ENCODE assay signal across 23 mouse cellular contexts in genomic region chr12:104917297-104917696, GRCm38 (mm10). TPM values are rescaled to one million over a fixed set of nuclear protein-coding genes. Genes with fewer than 3 reads are reported as not detected.
DNase-seq lines count a peak whose midpoint lies in the region; TF ChIP-seq lines count a peak whose summit lies in the region.
"Had no signal": no experiment of that assay in that cellular context is flagged by ENCODE, and none has a peak within 500 bp of the region (broad histone marks: within the 10 kb centered on the region; RNA-seq: fewer than 3 reads in every experiment).

No protein-coding gene starts in this region.

- TF ChIP-seq POLR2A in cerebellum, adult 2 months (IDR thresholded peaks at IDR 0.05; ENCODE audit: borderline replicate concordance, insufficient read depth, low read length) = no peak

- DNase-seq in cerebellum, adult 2 months = peak; percentile 27 to 50
- DNase-seq in cerebellum, adult 11-12 months = no peak
- DNase-seq in cerebellum, postnatal 25 days = peak; percentile 36 to 64
- DNase-seq in cerebellum, adult 9-11 months = no peak
- peak; percentile 70 for DNase-seq in 3T3-L1 (ENCODE audit: low read depth, low spot score)
- peak; percentile 61 for DNase-seq in brain, adult 2 months (ENCODE audit: low read depth, low spot score)
- no peak for DNase-seq in kidney, postnatal 36 days
- DNase-seq: adrenal gland, adult 2 months; adrenal gland, postnatal 14 days; gastrocnemius, postnatal 10 days; gastrocnemius, postnatal 36 days; heart, adult 2 months; heart, postnatal 14 days; heart, postnatal 4 days; kidney, adult 18-20 months; kidney, adult 9 months had no signal

- H3K4me3 ChIP-seq in cerebellum, adult 2 months (replicated peaks; ENCODE audit: insufficient read depth, low read depth, low read length) = no peak overlapping the region
- H3K4me3 ChIP-seq: forebrain, embryonic 10.5 days; forebrain, embryonic 13.5 days; heart, adult 2 months; heart, embryonic 10.5 days; heart, embryonic 13.5 days had no signal

- H3K27me3 ChIP-seq in cerebellum, adult 2 months (ENCODE audit: control insufficient read depth, insufficient read depth, low read length) = no peaks in the 10 kb centered on the region
- H3K27me3 ChIP-seq: forebrain, embryonic 13.5 days; heart, embryonic 13.5 days had no signal

- H3K4me1 ChIP-seq in cerebellum, adult 2 months (ENCODE audit: control insufficient read depth, insufficient read depth, low read length) = 0 out of 2 replicates have a peak, but pooled peaks cover 2% of the 10 kb centered on the region

- no peak overlapping the region for H3K27ac ChIP-seq in cerebellum, adult 2 months (ENCODE audit: insufficient read depth, low read length)
- H3K27ac ChIP-seq: forebrain, embryonic 10.5 days; forebrain, embryonic 13.5 days; heart, adult 2 months; heart, embryonic 10.5 days; heart, embryonic 13.5 days; hindbrain, embryonic 14.5 days; hindbrain, postnatal 0 days had no signal

- WGBS in cerebellum, adult 2 months = 14% methylated on average over 4 of the region's 4 CpGs

- no peak for TF ChIP-seq CTCF in cerebellum, adult 2 months (IDR thresholded peaks at IDR 0.05; ENCODE audit: borderline replicate concordance, insufficient read depth, low read depth, low read length)

RNA-seq across cellular contexts. Expression of gene Clmn, which starts 52.4 kb away (rescaled TPM):
- 30.6 and 32.2 TPM in 2 replicates for polyA plus RNA-seq in cerebellum, adult 2 months (2012; rRNA removed)
- polyA plus RNA-seq: G1E had no signal

Comparison
In these comparisons a context has a peak if more than half of its experiments do, and no peak if none do; other contexts are left out.
1. DNase-seq: peak in cerebellum, adult 2 months (2 of 2), cerebellum, postnatal 25 days (2 of 2), 3T3-L1 (single experiment) and brain, adult 2 months (single experiment); none in cerebellum, adult 11-12 months (single experiment), cerebellum, adult 9-11 months (single experiment) and kidney, postnatal 36 days (0 of 2).